Mouse (Mus musculus): ENCODE data around the gene Lss. TPM values are rescaled to one million over a fixed set of nuclear protein-coding genes. Genes with fewer than 3 reads are reported as not detected.

The Lss gene
- total and polyA plus RNA-seq, 2 experiments from 2014 or later, result 38.6 to 66.3 TPM

DNA sequence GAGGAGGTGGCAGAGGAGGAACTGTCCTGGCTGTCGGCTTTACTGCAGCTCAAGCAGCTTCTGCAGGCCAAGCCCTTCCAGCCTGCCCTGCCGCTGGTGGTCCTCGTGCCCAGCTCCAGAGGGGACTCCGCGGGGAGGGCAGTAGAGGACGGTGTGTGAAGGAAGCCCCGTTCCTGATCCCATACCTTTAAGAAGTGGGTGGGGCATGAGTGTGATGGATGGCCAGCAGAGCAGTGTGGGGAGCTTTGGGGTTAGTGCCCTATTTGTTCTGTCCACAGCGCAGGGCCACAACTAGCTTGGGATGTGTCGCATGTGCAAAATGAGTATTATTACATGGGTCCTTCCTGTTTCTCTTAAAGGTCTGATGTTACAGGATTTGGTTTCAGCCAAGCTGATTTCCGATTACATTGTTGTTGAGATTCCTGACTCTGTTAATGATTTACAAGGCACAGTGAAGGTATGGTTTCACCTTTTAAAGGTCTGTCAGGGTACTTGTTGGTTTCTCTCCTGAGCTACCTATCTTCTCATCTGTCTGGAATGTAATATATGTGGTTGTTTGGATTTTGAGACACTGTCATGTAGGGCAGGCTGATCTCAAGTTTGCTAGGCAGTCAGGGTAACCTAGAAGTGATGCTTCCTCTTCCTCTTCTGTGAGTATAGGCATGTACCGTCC lies 27.0 kb upstream of the Lss start:
- Histone ChIP-seq H3K9me3 (ENCODE audit: low read length) (no peaks in the 10 kb centered on the region), H3K36me3 (ENCODE audit: insufficient read depth) (peaks cover 87% of the 10 kb centered on the region), H3K4me3 (ENCODE audit: low read depth, low read length) (no peak overlapping the region), H3K4me2 (ENCODE audit: low read depth) (no peak overlapping the region), H3K9ac (no peak overlapping the region), H3K27ac (ENCODE audit: low read depth, low read length) (no peak overlapping the region), H3K27me3 (ENCODE audit: insufficient read depth, low read length) (no peaks in the 10 kb centered on the region), H3K4me1 (ENCODE audit: insufficient read depth) (no peaks in the 10 kb centered on the region)
- no peak for TF ChIP-seq CTCF (IDR thresholded peaks at IDR 0.05; ENCODE audit: low read depth)
- DNase-seq, result no peak
- ATAC-seq, result no peak
- 94% methylated on average over 11 of the region's 11 CpGs for WGBS

DNA sequence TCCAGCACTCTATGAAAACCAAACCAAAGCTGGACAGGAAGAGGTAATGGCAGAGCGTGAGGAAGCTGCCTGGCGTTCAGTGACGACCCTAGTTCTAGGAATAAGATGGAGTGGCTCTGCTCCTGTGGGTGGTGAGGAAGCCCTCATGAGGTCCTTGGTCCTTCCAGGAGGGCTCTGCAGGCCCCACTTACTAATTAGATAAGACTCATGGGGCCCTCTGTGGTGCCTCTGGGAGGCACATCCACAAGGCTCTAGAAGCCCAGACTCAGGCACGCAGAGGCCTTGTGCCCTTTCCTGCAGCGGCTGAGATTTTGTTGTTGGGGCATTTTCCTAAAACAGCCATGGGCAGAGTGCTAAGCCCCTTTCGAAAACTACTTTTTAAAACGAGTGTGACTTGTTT lies 25.5 kb upstream of the Lss start:
- ATAC-seq, result no peak
- 96% methylated on average over 7 of the region's 7 CpGs for WGBS
- Histone ChIP-seq H3K27me3 (ENCODE audit: insufficient read depth, low read length) (no peaks in the 10 kb centered on the region), H3K36me3 (ENCODE audit: insufficient read depth) (peaks cover 84% of the 10 kb centered on the region), H3K9me3 (ENCODE audit: low read length) (no peaks in the 10 kb centered on the region), H3K27ac (ENCODE audit: low read depth, low read length) (no peak overlapping the region), H3K4me1 (ENCODE audit: insufficient read depth) (no peaks in the 10 kb centered on the region), H3K4me3 (ENCODE audit: low read depth, low read length) (no peak overlapping the region), H3K4me2 (ENCODE audit: low read depth) (no peak overlapping the region), H3K9ac (no peak overlapping the region)
- DNase-seq, result no peak
- TF ChIP-seq CTCF (IDR thresholded peaks at IDR 0.05; ENCODE audit: low read depth), result no peak

DNA sequence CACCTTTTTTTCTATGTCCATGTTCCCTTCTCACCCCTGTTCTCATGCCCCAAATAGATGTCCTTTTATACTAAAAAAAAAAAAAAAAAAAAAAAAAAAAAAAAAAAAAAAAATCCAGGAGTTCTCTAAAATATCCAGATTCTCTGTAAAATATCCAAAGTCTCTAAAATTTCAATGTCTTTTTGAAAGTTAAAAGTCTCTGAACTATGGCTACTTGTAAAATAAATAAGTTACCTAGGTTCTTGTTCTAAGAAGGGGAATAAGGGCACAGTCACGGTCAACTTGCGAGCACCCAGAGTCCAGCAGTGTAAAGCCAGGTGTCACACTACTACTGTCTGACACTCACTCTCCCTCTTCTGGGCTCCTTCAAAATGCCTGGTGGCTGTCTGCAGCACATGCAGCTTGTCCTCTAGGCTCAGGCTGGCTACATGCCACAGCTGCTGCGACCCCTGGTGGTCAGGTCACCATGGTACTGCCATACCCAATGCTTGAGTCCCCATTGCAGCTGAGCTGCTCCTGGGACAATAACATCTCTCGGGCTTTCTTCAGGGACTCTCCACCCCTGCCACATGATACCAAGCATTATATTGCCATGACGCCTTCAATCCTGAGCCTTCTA lies 18.3 kb upstream of the Lss start:
- peaks cover 65% of the 10 kb centered on the region for H3K36me3 ChIP-seq (ENCODE audit: insufficient read depth)
- no peaks in the 10 kb centered on the region for H3K27me3 ChIP-seq (ENCODE audit: insufficient read depth, low read length)
- no peaks in the 10 kb centered on the region for H3K9me3 ChIP-seq (ENCODE audit: low read length)
- DNase-seq, result peak; percentile 74
- H3K27ac ChIP-seq (ENCODE audit: low read depth, low read length), result no peak overlapping the region
- no peak overlapping the region for H3K4me2 ChIP-seq (ENCODE audit: low read depth)
- no peaks in the 10 kb centered on the region for H3K4me1 ChIP-seq (ENCODE audit: insufficient read depth)
- peak; percentile 69 for ATAC-seq
- no peak overlapping the region for H3K9ac ChIP-seq
- peak; percentile 84 for TF ChIP-seq CTCF (IDR thresholded peaks at IDR 0.05; ENCODE audit: low read depth)
- H3K4me3 ChIP-seq (ENCODE audit: low read depth, low read length), result no peak overlapping the region
- 44% methylated on average over 5 of the region's 5 CpGs for WGBS

DNA sequence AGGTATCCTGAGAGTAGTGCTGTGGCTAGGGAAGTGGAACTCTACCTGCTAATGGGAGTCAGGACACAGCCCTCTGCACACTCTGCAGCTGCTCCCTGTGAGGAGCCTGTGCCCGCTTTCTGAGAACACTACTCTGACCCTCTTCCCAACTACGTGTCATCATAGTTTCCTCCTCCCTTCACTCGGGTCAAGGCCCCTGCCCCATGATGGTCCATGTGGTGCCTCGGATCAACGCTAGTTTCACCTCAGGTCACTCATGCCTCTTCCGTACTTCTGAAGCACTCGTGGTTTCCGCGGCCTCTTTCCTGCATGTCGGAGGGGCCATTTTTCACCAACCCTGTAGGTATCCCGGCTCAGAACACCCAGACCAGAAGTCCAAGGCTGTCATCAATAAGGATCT lies 466 bp upstream of the Lss start:
- WGBS, result 2% methylated on average over 11 of the region's 11 CpGs
- Histone ChIP-seq H3K27ac (ENCODE audit: low read depth, low read length) (peak overlapping the region; percentile 10; the same call in 1 of the 2 replicates), H3K9me3 (ENCODE audit: low read length) (no peaks in the 10 kb centered on the region), H3K4me2 (ENCODE audit: low read depth) (peak overlapping the region; percentile 78), H3K27me3 (ENCODE audit: insufficient read depth, low read length) (no peaks in the 10 kb centered on the region), H3K4me3 (ENCODE audit: low read depth, low read length) (peak overlapping the region; percentile 68), H3K36me3 (ENCODE audit: insufficient read depth) (peaks cover 20% of the 10 kb centered on the region), H3K9ac (peak overlapping the region; percentile 69), H3K4me1 (ENCODE audit: insufficient read depth) (no peaks in the 10 kb centered on the region)
- no peak for TF ChIP-seq CTCF (IDR thresholded peaks at IDR 0.05; ENCODE audit: low read depth)
- DNase-seq, result no peak
- peak; percentile 16 for ATAC-seq

DNA sequence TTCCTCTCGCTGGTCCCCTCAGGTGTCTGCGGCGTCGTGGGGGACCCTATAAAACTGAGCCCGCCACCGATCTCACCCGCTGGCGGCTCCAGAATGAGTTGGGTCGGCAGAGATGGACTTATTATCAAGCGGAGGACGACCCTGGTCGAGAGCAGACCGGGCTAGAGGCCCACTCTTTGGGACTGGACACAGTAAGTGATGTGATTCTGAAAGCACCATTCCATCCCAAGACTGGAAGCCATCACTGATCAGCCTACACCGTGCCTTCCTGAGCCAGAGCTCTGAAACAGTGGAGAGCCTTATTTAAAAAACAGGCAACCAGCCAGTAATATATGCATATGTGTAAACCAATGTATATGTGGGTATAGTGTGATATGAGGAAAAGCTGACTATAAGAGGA lies 440 bp downstream of the Lss start:
- ATAC-seq (peak; percentile 12), DNase-seq (no peak)
- Histone ChIP-seq H3K4me3 (ENCODE audit: low read depth, low read length) (peak overlapping the region; percentile 68), H3K9ac (peak overlapping the region; percentile 69), H3K27me3 (ENCODE audit: insufficient read depth, low read length) (no peaks in the 10 kb centered on the region), H3K4me2 (ENCODE audit: low read depth) (peak overlapping the region; percentile 78), H3K27ac (ENCODE audit: low read depth, low read length) (peak overlapping the region; percentile 66), H3K36me3 (ENCODE audit: insufficient read depth) (peaks cover 29% of the 10 kb centered on the region), H3K9me3 (ENCODE audit: low read length) (no peaks in the 10 kb centered on the region), H3K4me1 (ENCODE audit: insufficient read depth) (no peaks in the 10 kb centered on the region)
- 1% methylated on average over 14 of the region's 14 CpGs for WGBS
- TF ChIP-seq CTCF (IDR thresholded peaks at IDR 0.05; ENCODE audit: low read depth), result no peak

DNA sequence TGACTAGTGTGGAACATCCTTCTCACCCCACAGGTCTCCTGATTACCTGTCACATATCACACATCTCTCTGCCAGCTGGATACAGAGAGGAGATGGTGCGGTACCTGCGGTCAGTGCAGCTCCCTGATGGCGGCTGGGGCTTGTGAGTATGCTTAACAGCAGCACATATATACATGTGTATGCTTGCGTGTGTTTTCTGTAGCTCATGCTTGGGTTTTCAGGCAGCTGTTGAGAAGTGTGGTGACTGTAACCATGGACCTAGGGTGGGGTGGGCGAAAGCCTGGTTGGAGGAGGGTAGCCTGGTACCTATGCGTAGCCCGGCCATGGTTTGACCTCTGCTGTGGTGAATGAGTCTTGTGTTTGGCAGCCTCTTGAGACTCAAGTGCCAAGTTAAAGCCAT lies 4.1 kb downstream of the Lss start:
- Histone ChIP-seq H3K4me1 (ENCODE audit: insufficient read depth) (no peaks in the 10 kb centered on the region), H3K4me3 (ENCODE audit: low read depth, low read length) (no peak overlapping the region), H3K4me2 (ENCODE audit: low read depth) (no peak overlapping the region), H3K9me3 (ENCODE audit: low read length) (no peaks in the 10 kb centered on the region), H3K27ac (ENCODE audit: low read depth, low read length) (no peak overlapping the region), H3K36me3 (ENCODE audit: insufficient read depth) (peaks cover 59% of the 10 kb centered on the region), H3K27me3 (ENCODE audit: insufficient read depth, low read length) (no peaks in the 10 kb centered on the region), H3K9ac (no peak overlapping the region)
- 97% methylated on average over 7 of the region's 7 CpGs for WGBS
- ATAC-seq, result no peak
- no peak for TF ChIP-seq CTCF (IDR thresholded peaks at IDR 0.05; ENCODE audit: low read depth)
- no peak for DNase-seq

DNA sequence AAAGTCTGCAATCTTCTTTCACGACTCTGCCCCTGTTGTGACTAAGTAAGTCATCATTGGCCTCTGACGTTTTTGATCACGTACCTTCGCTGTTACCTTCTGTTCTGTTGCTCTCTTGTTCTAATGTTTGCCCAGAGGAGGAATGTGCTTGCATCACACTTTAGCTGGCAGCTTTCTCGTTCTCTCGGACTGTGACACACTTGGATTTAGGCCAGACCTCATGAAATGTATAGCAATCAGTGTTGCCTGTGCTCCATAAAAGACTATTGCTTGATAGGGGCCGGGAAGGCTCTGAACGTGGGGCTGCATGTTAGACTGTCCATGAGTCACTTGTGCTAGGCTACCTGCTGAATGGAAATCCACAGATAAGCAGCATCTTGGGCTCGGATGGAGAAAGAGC lies 6.2 kb downstream of the Lss start:
- DNase-seq (no peak), ATAC-seq (no peak)
- no peak overlapping the region for H3K4me3 ChIP-seq (ENCODE audit: low read depth, low read length)
- WGBS, result 73% methylated on average over 9 of the region's 9 CpGs
- peaks cover 80% of the 10 kb centered on the region for H3K36me3 ChIP-seq (ENCODE audit: insufficient read depth)
- no peaks in the 10 kb centered on the region for H3K27me3 ChIP-seq (ENCODE audit: insufficient read depth, low read length)
- H3K9me3 ChIP-seq (ENCODE audit: low read length), result no peaks in the 10 kb centered on the region
- H3K27ac ChIP-seq (ENCODE audit: low read depth, low read length), result no peak overlapping the region
- TF ChIP-seq CTCF (IDR thresholded peaks at IDR 0.05; ENCODE audit: low read depth), result no peak
- H3K4me1 ChIP-seq (ENCODE audit: insufficient read depth), result no peaks in the 10 kb centered on the region
- no peak overlapping the region for H3K4me2 ChIP-seq (ENCODE audit: low read depth)
- no peak overlapping the region for H3K9ac ChIP-seq
